Mouse (Mus musculus): Measurements from ENCODE around the gene Lrba.

- TF ChIP-seq CTCF (IDR thresholded peaks at IDR 0.05; ENCODE audit: low read depth), result no peak
- no peak for TF ChIP-seq EP300 (IDR thresholded peaks at IDR 0.05; ENCODE audit: low read depth)
These were observed 593.6 kb downstream of the Lrba start for GRCm38 (mm10) chr3:86818001-86818585.

All from heart, postnatal 0 days (tissue).